ENCODE assay signal across 20 mouse cellular contexts in genomic region chr7:46237192-46237591, GRCm38 (mm10). TPM values are rescaled to one million over a fixed set of nuclear protein-coding genes. Genes with fewer than 3 reads are reported as not detected.
DNase-seq lines count a peak whose midpoint lies in the region; ATAC-seq and TF ChIP-seq lines count a peak whose summit lies in the region.
"Had no signal": no experiment of that assay in that cellular context is flagged by ENCODE, and none has a peak within 500 bp of the region (broad histone marks: within the 10 kb centered on the region; RNA-seq: fewer than 3 reads in every experiment).

No protein-coding gene starts in this region.

- no peaks in the 10 kb centered on the region for H3K36me3 ChIP-seq in heart, embryonic 14.5 days (ENCODE audit: control insufficient read depth, insufficient read depth, low read length)
- H3K36me3 ChIP-seq in heart, embryonic 11.5 days (ENCODE audit: control insufficient read depth, insufficient read depth, low read length): no peaks in the 10 kb centered on the region
- H3K36me3 ChIP-seq in intestine, embryonic 16.5 days (ENCODE audit: control insufficient read depth, insufficient read depth, low read length): no peaks in the 10 kb centered on the region
- no peaks in the 10 kb centered on the region for H3K36me3 ChIP-seq in kidney, embryonic 14.5 days (ENCODE audit: control insufficient read depth, insufficient read depth, low read length)
- H3K36me3 ChIP-seq: liver, embryonic 12.5 days; midbrain, embryonic 12.5 days; stomach, embryonic 15.5 days had no signal

- H3K9me3 ChIP-seq in heart, embryonic 14.5 days (ENCODE audit: control insufficient read depth, low read length): no peaks in the 10 kb centered on the region
- no peaks in the 10 kb centered on the region for H3K9me3 ChIP-seq in heart, embryonic 11.5 days (replicated peaks; ENCODE audit: control insufficient read depth, low read length)
- no peaks in the 10 kb centered on the region for H3K9me3 ChIP-seq in intestine, embryonic 16.5 days (ENCODE audit: control insufficient read depth, low read length)
- no peaks in the 10 kb centered on the region for H3K9me3 ChIP-seq in kidney, embryonic 14.5 days (ENCODE audit: control insufficient read depth, low read length)
- H3K9me3 ChIP-seq: liver, embryonic 12.5 days; midbrain, embryonic 12.5 days; stomach, embryonic 15.5 days had no signal

- H3K27me3 ChIP-seq in heart, embryonic 14.5 days (ENCODE audit: control insufficient read depth, insufficient read depth, low read length): 0 out of 2 replicates have a peak, but pooled peaks cover 5% of the 10 kb centered on the region
- no peaks in the 10 kb centered on the region for H3K27me3 ChIP-seq in heart, embryonic 11.5 days (ENCODE audit: control insufficient read depth, insufficient read depth, low read length)
- no peaks in the 10 kb centered on the region for H3K27me3 ChIP-seq in intestine, embryonic 16.5 days (replicated peaks; ENCODE audit: control insufficient read depth, insufficient read depth, low read length)
- no peaks in the 10 kb centered on the region for H3K27me3 ChIP-seq in kidney, embryonic 14.5 days (ENCODE audit: control insufficient read depth, insufficient read depth, low read length)
- H3K27me3 ChIP-seq: stomach, embryonic 15.5 days had no signal

- WGBS in heart, embryonic 14.5 days: 41% methylated on average over 7 of the region's 7 CpGs
- 54% methylated on average over 7 of the region's 7 CpGs for WGBS in heart, embryonic 11.5 days (ENCODE audit: insufficient replicate concordance)
- 42% methylated on average over 7 of the region's 7 CpGs for WGBS in intestine, embryonic 16.5 days
- WGBS in kidney, embryonic 14.5 days: 35% methylated on average over 7 of the region's 7 CpGs

- H3K9ac ChIP-seq in heart, embryonic 14.5 days (ENCODE audit: low read length): no peak overlapping the region
- H3K9ac ChIP-seq in heart, embryonic 11.5 days (ENCODE audit: low read depth, low read length): no peak overlapping the region
- H3K9ac ChIP-seq in intestine, embryonic 16.5 days (ENCODE audit: low read depth, low read length): peak overlapping the region; percentile 74
- H3K9ac ChIP-seq in kidney, embryonic 14.5 days (ENCODE audit: low read depth, low read length): no peak overlapping the region
- H3K9ac ChIP-seq: liver, embryonic 12.5 days; lung, embryonic 14.5 days; midbrain, embryonic 12.5 days; stomach, embryonic 15.5 days had no signal

- H3K4me2 ChIP-seq in heart, embryonic 14.5 days (ENCODE audit: low read length): peak overlapping the region; percentile 37
- no peak overlapping the region; the same call in 1 of the 2 replicates for H3K4me2 ChIP-seq in heart, embryonic 11.5 days
- H3K4me2 ChIP-seq in intestine, embryonic 16.5 days (ENCODE audit: low read depth, low read length): peak overlapping the region; percentile 50
- 0 out of 2 replicates have a peak overlapping the region, but pooled peaks have one; percentile 11 for H3K4me2 ChIP-seq in kidney, embryonic 14.5 days (replicated peaks; ENCODE audit: low read depth, low read length)
- H3K4me2 ChIP-seq: liver, embryonic 12.5 days; lung, embryonic 14.5 days; stomach, embryonic 15.5 days had no signal

- H3K4me3 ChIP-seq in heart, embryonic 14.5 days (ENCODE audit: control insufficient read depth in 1 of 2, insufficient read depth in 1 of 2, low read depth in 1 of 2, low read length in 2 of 2): no peak overlapping the region
- no peak overlapping the region for H3K4me3 ChIP-seq in heart, embryonic 11.5 days (ENCODE audit: low read depth, low read length)
- H3K4me3 ChIP-seq in intestine, embryonic 16.5 days (ENCODE audit: low read length): peak overlapping the region; percentile 46
- no peak overlapping the region for H3K4me3 ChIP-seq in kidney, embryonic 14.5 days (ENCODE audit: low read length)
- H3K4me3 ChIP-seq in layer of hippocampus, adult 2 months: no peak overlapping the region
- H3K4me3 ChIP-seq: liver, embryonic 12.5 days; midbrain, embryonic 12.5 days; stomach, embryonic 15.5 days had no signal

- DNase-seq in kidney, postnatal 4 days: peak; percentile 43 to 65
- DNase-seq in layer of hippocampus, adult 2 months (ENCODE audit: low spot score in 2 of 2): no peak
- no peak for DNase-seq in right cerebral cortex, postnatal 4 days
- DNase-seq in lung, postnatal 4 days: no peak
- DNase-seq: adrenal gland, postnatal 10 days; B cell, adult 2 months; cerebellum, adult 11-12 months; cerebellum, postnatal 25 days; lung, embryonic 14.5 days had no signal

- H3K4me1 ChIP-seq in heart, embryonic 14.5 days (ENCODE audit: control insufficient read depth in 2 of 2, insufficient read depth in 2 of 2, low read length in 2 of 2): peaks cover 6 to 7% of the 10 kb centered on the region in 2 experiments; a peak in 2 of 4 replicates
- peaks cover 8% of the 10 kb centered on the region for H3K4me1 ChIP-seq in heart, embryonic 11.5 days (ENCODE audit: control insufficient read depth, insufficient read depth, low read length)
- H3K4me1 ChIP-seq in intestine, embryonic 16.5 days (ENCODE audit: control insufficient read depth, insufficient read depth, low read length): peaks cover 15% of the 10 kb centered on the region; the same call in 1 of the 2 replicates
- peaks cover 8% of the 10 kb centered on the region; the same call in 1 of the 2 replicates for H3K4me1 ChIP-seq in kidney, embryonic 14.5 days (ENCODE audit: control insufficient read depth, insufficient read depth, low read length)
- H3K4me1 ChIP-seq: liver, embryonic 12.5 days had no signal

- H3K27ac ChIP-seq in heart, embryonic 14.5 days (replicated peaks in 1 of 2; ENCODE audit: control insufficient read depth in 1 of 2, insufficient read depth in 1 of 2, low read depth in 2 of 2, low read length in 2 of 2): no peak overlapping the region
- no peak overlapping the region for H3K27ac ChIP-seq in heart, embryonic 11.5 days (ENCODE audit: low read depth, low read length)
- peak overlapping the region; percentile 91 for H3K27ac ChIP-seq in intestine, embryonic 16.5 days (ENCODE audit: low read length)
- H3K27ac ChIP-seq in kidney, embryonic 14.5 days (ENCODE audit: low read depth, low read length): peak overlapping the region; percentile 17; the same call in 1 of the 2 replicates
- H3K27ac ChIP-seq in layer of hippocampus, adult 2 months: no peak overlapping the region
- H3K27ac ChIP-seq: liver, embryonic 12.5 days; macrophage; midbrain, embryonic 12.5 days; stomach, embryonic 15.5 days had no signal

- no peak for TF ChIP-seq CTCF in layer of hippocampus, adult 2 months (conservative IDR thresholded peaks at IDR 0.05)

- ATAC-seq in heart, embryonic 14.5 days (ENCODE audit: insufficient number of reproducible peaks, insufficient read depth, low FRiP score, low read depth): no peak
- no peak for ATAC-seq in heart, embryonic 11.5 days (replicated peaks; ENCODE audit: insufficient number of reproducible peaks, low FRiP score, low TSS enrichment)
- peak; percentile 82 for ATAC-seq in intestine, embryonic 16.5 days
- ATAC-seq in kidney, embryonic 14.5 days (ENCODE audit: low FRiP score, low TSS enrichment): peak; percentile 40; the same call in 1 of the 2 replicates
- ATAC-seq: forebrain, embryonic 14.5 days; liver, embryonic 12.5 days had no signal

RNA-seq across cellular contexts. Expression of gene Ush1c, which starts 1.1 kb away (rescaled TPM):
- 1.8 and 2.1 TPM in 2 replicates for polyA plus RNA-seq in heart, embryonic 14.5 days (2014; fragmentation: Nextera tagmentation; extraction: Ambion mirVana)
- 1.7 and 2.0 TPM in 2 replicates for polyA plus RNA-seq in heart, embryonic 11.5 days (2014; fragmentation: Nextera tagmentation; extraction: Ambion mirVana)
- polyA plus RNA-seq in intestine, embryonic 16.5 days (2015; fragmentation: Nextera tagmentation; extraction: Ambion mirVana): 96.4 and 113 TPM in 2 replicates
- 4.7 and 8.7 TPM in 2 replicates for polyA plus RNA-seq in kidney, embryonic 14.5 days (2014; fragmentation: Nextera tagmentation; extraction: Ambion mirVana)
- under 1 TPM; 0.23 to 0.54 TPM for total RNA-seq in layer of hippocampus, adult 2 months (2021)
- polyA plus RNA-seq: macrophage had no signal

RNA-seq across cellular contexts. Expression of gene Otog, which starts 3.6 kb away (rescaled TPM):
- polyA plus RNA-seq in heart, embryonic 14.5 days (2014; fragmentation: Nextera tagmentation; extraction: Ambion mirVana): 0.08 TPM in 1 of 2 replicates, not detected in the other
- polyA plus RNA-seq in heart, embryonic 11.5 days (2014; fragmentation: Nextera tagmentation; extraction: Ambion mirVana): not detected in 2 replicates
- 0.07 TPM in 1 of 2 replicates, not detected in the other for polyA plus RNA-seq in intestine, embryonic 16.5 days (2015; fragmentation: Nextera tagmentation; extraction: Ambion mirVana)
- 0.03 TPM in 1 of 2 replicates, not detected in the other for polyA plus RNA-seq in kidney, embryonic 14.5 days (2014; fragmentation: Nextera tagmentation; extraction: Ambion mirVana)
- under 1 TPM; 0.20 to 0.25 TPM for total RNA-seq in layer of hippocampus, adult 2 months (2021)
- total RNA-seq: neutrophil, adult 5-6 weeks had no signal
- polyA plus RNA-seq: forebrain, embryonic 14.5 days; limb, embryonic 11.5 days; liver, embryonic 12.5 days; lung, embryonic 14.5 days; macrophage had no signal

RNA-seq across cellular contexts. Expression of gene Abcc8, which starts 57.4 kb away (rescaled TPM):
- 17.3 and 18.8 TPM in 2 replicates for polyA plus RNA-seq in heart, embryonic 14.5 days (2014; fragmentation: Nextera tagmentation; extraction: Ambion mirVana)
- polyA plus RNA-seq in heart, embryonic 11.5 days (2014; fragmentation: Nextera tagmentation; extraction: Ambion mirVana): 4.8 and 6.8 TPM in 2 replicates
- polyA plus RNA-seq in intestine, embryonic 16.5 days (2015; fragmentation: Nextera tagmentation; extraction: Ambion mirVana): 4.8 and 6.2 TPM in 2 replicates
- polyA plus RNA-seq in kidney, embryonic 14.5 days (2014; fragmentation: Nextera tagmentation; extraction: Ambion mirVana): 1.5 and 1.9 TPM in 2 replicates
- total RNA-seq in layer of hippocampus, adult 2 months (2021): 10 to 100 TPM; 52.2 to 63.1 TPM
- polyA plus RNA-seq: macrophage had no signal

Comparison
In these comparisons a context has a peak if more than half of its experiments do, and no peak if none do; other contexts are left out.
1. ATAC-seq: peak in intestine, embryonic 16.5 days (single experiment) and kidney, embryonic 14.5 days (single experiment); none in heart, embryonic 14.5 days (single experiment) and heart, embryonic 11.5 days (single experiment).
2. H3K27ac ChIP-seq: peak in intestine, embryonic 16.5 days (single experiment) and kidney, embryonic 14.5 days (single experiment); none in heart, embryonic 14.5 days (0 of 2), heart, embryonic 11.5 days (single experiment) and layer of hippocampus, adult 2 months (single experiment).
3. DNase-seq: peak in kidney, postnatal 4 days (2 of 2); none in layer of hippocampus, adult 2 months (0 of 2), right cerebral cortex, postnatal 4 days (single experiment) and lung, postnatal 4 days (0 of 2).
4. RNA of gene Ush1c, which starts 1.1 kb away (polyA plus RNA-seq): 96.4 to 113 TPM in intestine, embryonic 16.5 days; 4.7 to 8.7 TPM in kidney, embryonic 14.5 days, 1.8 to 2.1 TPM in heart, embryonic 14.5 days and 1.7 to 2.0 TPM in heart, embryonic 11.5 days; every median in the first group is over 10 times any median in the second.